Mouse (Mus musculus): ENCODE data around the gene Maip1. TPM values are rescaled to one million over a fixed set of nuclear protein-coding genes. Genes with fewer than 3 reads are reported as not detected.

The Maip1 gene
- polyA plus RNA-seq, 1 experiment from 2014 or later = 17.5 TPM

GRCm38 (mm10) chr1:57402116-57402515 lies 4.0 kb upstream of the Maip1 start:
- Histone ChIP-seq H3K9me3 (ENCODE audit: control insufficient read depth, low read length) (no peaks in the 10 kb centered on the region), H3K4me1 (replicated peaks; ENCODE audit: control insufficient read depth, insufficient read depth, low read length) (no peaks in the 10 kb centered on the region; the same call in 1 of the 2 replicates), H3K27ac (ENCODE audit: low read depth, low read length) (no peak overlapping the region), H3K4me2 (no peak overlapping the region), H3K27me3 (replicated peaks; ENCODE audit: control insufficient read depth, insufficient read depth, low read length) (no peaks in the 10 kb centered on the region), H3K9ac (ENCODE audit: low read depth, low read length) (no peak overlapping the region), H3K4me3 (ENCODE audit: low read depth, low read length) (no peak overlapping the region), H3K36me3 (ENCODE audit: control insufficient read depth, insufficient read depth, low read length) (no peaks in the 10 kb centered on the region)
- ATAC-seq (replicated peaks; ENCODE audit: low FRiP score) (no peak), DNase-seq (ENCODE audit: low spot score) (no peak)
- WGBS = 93% methylated on average over 5 of the region's 5 CpGs

- ATAC-seq (replicated peaks; ENCODE audit: low FRiP score) (no peak), DNase-seq (ENCODE audit: low spot score) (no peak)
- no peak overlapping the region for H3K27ac ChIP-seq (ENCODE audit: low read depth, low read length)
- no peaks in the 10 kb centered on the region for H3K9me3 ChIP-seq (ENCODE audit: control insufficient read depth, low read length)
- 73% methylated on average over 2 of the region's 2 CpGs for WGBS
- H3K4me3 ChIP-seq (ENCODE audit: low read depth, low read length) = no peak overlapping the region
- no peaks in the 10 kb centered on the region for H3K27me3 ChIP-seq (replicated peaks; ENCODE audit: control insufficient read depth, insufficient read depth, low read length)
- H3K4me1 ChIP-seq (replicated peaks; ENCODE audit: control insufficient read depth, insufficient read depth, low read length) = peaks cover 6% of the 10 kb centered on the region
- no peak overlapping the region for H3K9ac ChIP-seq (ENCODE audit: low read depth, low read length)
- H3K36me3 ChIP-seq (ENCODE audit: control insufficient read depth, insufficient read depth, low read length) = peaks cover 8% of the 10 kb centered on the region
- H3K4me2 ChIP-seq = peak overlapping the region; percentile 88; the same call in 1 of the 2 replicates
Observed at GRCm38 (mm10) chr1:57408994-57409393, 2.9 kb downstream of the Maip1 start.

- no peaks in the 10 kb centered on the region for H3K27me3 ChIP-seq (replicated peaks; ENCODE audit: control insufficient read depth, insufficient read depth, low read length)
- H3K27ac ChIP-seq (ENCODE audit: low read depth, low read length) = no peak overlapping the region
- H3K9ac ChIP-seq (ENCODE audit: low read depth, low read length) = no peak overlapping the region
- no peaks in the 10 kb centered on the region for H3K4me1 ChIP-seq (replicated peaks; ENCODE audit: control insufficient read depth, insufficient read depth, low read length)
- no peaks in the 10 kb centered on the region for H3K9me3 ChIP-seq (ENCODE audit: control insufficient read depth, low read length)
- H3K4me3 ChIP-seq (ENCODE audit: low read depth, low read length) = no peak overlapping the region
- no peak overlapping the region for H3K4me2 ChIP-seq
- H3K36me3 ChIP-seq (ENCODE audit: control insufficient read depth, insufficient read depth, low read length) = peaks cover 12% of the 10 kb centered on the region
- no peak for ATAC-seq (replicated peaks; ENCODE audit: low FRiP score)
- no peak for DNase-seq (ENCODE audit: low spot score)
- WGBS = 90% methylated on average over 2 of the region's 2 CpGs
Observed at GRCm38 (mm10) chr1:57413397-57413796, 7.3 kb downstream of the Maip1 start.

GRCm38 (mm10) chr1:57423696-57424095 lies 17.6 kb downstream of the Maip1 start:
- H3K27me3 ChIP-seq (replicated peaks; ENCODE audit: control insufficient read depth, insufficient read depth, low read length) = no peaks in the 10 kb centered on the region
- no peaks in the 10 kb centered on the region for H3K36me3 ChIP-seq (ENCODE audit: control insufficient read depth, insufficient read depth, low read length)
- no peaks in the 10 kb centered on the region for H3K4me1 ChIP-seq (replicated peaks; ENCODE audit: control insufficient read depth, insufficient read depth, low read length)
- ATAC-seq (replicated peaks; ENCODE audit: low FRiP score) (no peak), DNase-seq (ENCODE audit: low spot score) (no peak)
- no peaks in the 10 kb centered on the region for H3K9me3 ChIP-seq (ENCODE audit: control insufficient read depth, low read length)
- H3K27ac ChIP-seq (ENCODE audit: low read depth, low read length) = no peak overlapping the region
- no peak overlapping the region for H3K4me3 ChIP-seq (ENCODE audit: low read depth, low read length)
- WGBS = 20% methylated on average over 1 of the region's 1 CpGs
- no peak overlapping the region for H3K9ac ChIP-seq (ENCODE audit: low read depth, low read length)
- H3K4me2 ChIP-seq = no peak overlapping the region

- Histone ChIP-seq H3K4me3 (ENCODE audit: low read depth, low read length) (no peak overlapping the region), H3K4me1 (replicated peaks; ENCODE audit: control insufficient read depth, insufficient read depth, low read length) (no peaks in the 10 kb centered on the region), H3K4me2 (no peak overlapping the region), H3K27ac (ENCODE audit: low read depth, low read length) (no peak overlapping the region), H3K36me3 (ENCODE audit: control insufficient read depth, insufficient read depth, low read length) (no peaks in the 10 kb centered on the region), H3K9ac (ENCODE audit: low read depth, low read length) (no peak overlapping the region), H3K27me3 (replicated peaks; ENCODE audit: control insufficient read depth, insufficient read depth, low read length) (no peaks in the 10 kb centered on the region), H3K9me3 (ENCODE audit: control insufficient read depth, low read length) (no peaks in the 10 kb centered on the region)
- WGBS = 53% methylated on average over 16 of the region's 16 CpGs
- ATAC-seq (replicated peaks; ENCODE audit: low FRiP score) (0 out of 2 replicates have a peak, but pooled peaks have one; percentile 45), DNase-seq (ENCODE audit: low spot score) (peak; percentile 65)
Observed at GRCm38 (mm10) chr1:57428368-57429308, 22.5 kb downstream of the Maip1 start.

- ATAC-seq (replicated peaks; ENCODE audit: low FRiP score) (no peak), DNase-seq (ENCODE audit: low spot score) (no peak)
- Histone ChIP-seq H3K9ac (ENCODE audit: low read depth, low read length) (no peak overlapping the region), H3K4me1 (replicated peaks; ENCODE audit: control insufficient read depth, insufficient read depth, low read length) (no peaks in the 10 kb centered on the region), H3K27ac (ENCODE audit: low read depth, low read length) (no peak overlapping the region), H3K4me2 (no peak overlapping the region; the same call in 1 of the 2 replicates), H3K27me3 (replicated peaks; ENCODE audit: control insufficient read depth, insufficient read depth, low read length) (no peaks in the 10 kb centered on the region), H3K36me3 (ENCODE audit: control insufficient read depth, insufficient read depth, low read length) (no peaks in the 10 kb centered on the region), H3K9me3 (ENCODE audit: control insufficient read depth, low read length) (no peaks in the 10 kb centered on the region), H3K4me3 (ENCODE audit: low read depth, low read length) (no peak overlapping the region)
- 20% methylated on average over 12 of the region's 12 CpGs for WGBS
Observed at GRCm38 (mm10) chr1:57429786-57430483, 23.8 kb downstream of the Maip1 start.

- no peak for ATAC-seq (replicated peaks; ENCODE audit: low FRiP score)
- no peaks in the 10 kb centered on the region for H3K27me3 ChIP-seq (replicated peaks; ENCODE audit: control insufficient read depth, insufficient read depth, low read length)
- H3K9ac ChIP-seq (ENCODE audit: low read depth, low read length) = no peak overlapping the region
- H3K4me3 ChIP-seq (ENCODE audit: low read depth, low read length) = no peak overlapping the region
- H3K27ac ChIP-seq (ENCODE audit: low read depth, low read length) = no peak overlapping the region
- H3K4me1 ChIP-seq (replicated peaks; ENCODE audit: control insufficient read depth, insufficient read depth, low read length) = no peaks in the 10 kb centered on the region
- DNase-seq (ENCODE audit: low spot score) = no peak
- no peak overlapping the region for H3K4me2 ChIP-seq
- no peaks in the 10 kb centered on the region for H3K36me3 ChIP-seq (ENCODE audit: control insufficient read depth, insufficient read depth, low read length)
- H3K9me3 ChIP-seq (ENCODE audit: control insufficient read depth, low read length) = no peaks in the 10 kb centered on the region
- 88% methylated on average over 7 of the region's 7 CpGs for WGBS
Observed at GRCm38 (mm10) chr1:57433141-57433540, 27.0 kb downstream of the Maip1 start.

GRCm38 (mm10) chr1:57436408-57436807 lies 30.3 kb downstream of the Maip1 start:
- ATAC-seq (replicated peaks; ENCODE audit: low FRiP score) (peak; percentile 71; the same call in 1 of the 2 replicates), DNase-seq (ENCODE audit: low spot score) (no peak)
- H3K9me3 ChIP-seq (ENCODE audit: control insufficient read depth, low read length) = no peaks in the 10 kb centered on the region
- peak overlapping the region; percentile 49 for H3K4me2 ChIP-seq
- 34% methylated on average over 9 of the region's 9 CpGs for WGBS
- no peak overlapping the region for H3K4me3 ChIP-seq (ENCODE audit: low read depth, low read length)
- no peaks in the 10 kb centered on the region for H3K4me1 ChIP-seq (replicated peaks; ENCODE audit: control insufficient read depth, insufficient read depth, low read length)
- no peaks in the 10 kb centered on the region for H3K36me3 ChIP-seq (ENCODE audit: control insufficient read depth, insufficient read depth, low read length)
- H3K27ac ChIP-seq (ENCODE audit: low read depth, low read length) = no peak overlapping the region; the same call in 1 of the 2 replicates
- no peak overlapping the region for H3K9ac ChIP-seq (ENCODE audit: low read depth, low read length)
- H3K27me3 ChIP-seq (replicated peaks; ENCODE audit: control insufficient read depth, insufficient read depth, low read length) = no peaks in the 10 kb centered on the region
